Mouse (Mus musculus) CD4-positive helper T cell, adult 2 months (primary cell): Measurements from ENCODE around the gene Cgnl1.
A peak's percentile ranks its signal among the peaks of the same experiment; 100 is the strongest.
"Not testable (repeated sequence)": the region's sequence is repeated elsewhere in the genome, so short reads cannot be mapped to it uniquely, and the experiment has no call there.

ENCODE experiments used
- DNase-seq: peaks from one replicate; pipeline ENCODE4 v3.0.0-alpha.2; 2012; ENCODE audit warnings: low read depth, missing footprints, low spot score

The Cgnl1 gene

DNA sequence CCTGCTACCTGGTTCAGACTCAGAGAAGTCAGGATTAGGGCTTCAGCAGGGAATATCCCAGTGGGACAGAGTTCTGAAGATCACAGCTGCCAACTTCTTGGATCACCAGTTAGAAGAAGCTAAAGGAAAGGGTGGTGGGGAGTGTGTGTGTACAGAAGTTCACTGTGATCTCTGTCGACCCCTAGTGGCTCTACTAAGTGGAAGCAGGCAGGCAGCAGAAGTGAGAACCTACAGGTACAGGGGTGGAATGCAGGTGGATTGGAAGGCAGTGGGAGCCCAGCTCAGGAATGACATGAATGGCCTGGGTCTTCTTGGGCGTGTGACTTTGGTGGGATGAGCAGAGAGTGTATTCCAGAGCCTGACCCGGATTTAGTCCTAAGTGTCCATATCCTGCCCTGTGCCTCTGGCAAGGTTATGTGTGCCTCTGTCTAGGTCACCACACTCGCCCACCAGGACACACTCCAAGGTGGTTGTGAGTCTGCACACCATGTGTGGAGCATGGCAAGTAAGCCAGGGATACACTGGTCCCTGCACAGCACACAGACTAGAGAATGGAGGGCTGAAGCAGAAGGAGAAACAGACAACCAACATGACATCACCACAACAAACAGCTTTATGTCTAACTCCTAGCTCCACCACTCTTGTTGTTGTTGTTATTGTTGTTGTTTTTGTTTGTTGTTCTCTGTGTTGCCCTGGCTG lies 147.4 kb downstream of the Cgnl1 start:
- DNase-seq: peak; percentile 56

DNA sequence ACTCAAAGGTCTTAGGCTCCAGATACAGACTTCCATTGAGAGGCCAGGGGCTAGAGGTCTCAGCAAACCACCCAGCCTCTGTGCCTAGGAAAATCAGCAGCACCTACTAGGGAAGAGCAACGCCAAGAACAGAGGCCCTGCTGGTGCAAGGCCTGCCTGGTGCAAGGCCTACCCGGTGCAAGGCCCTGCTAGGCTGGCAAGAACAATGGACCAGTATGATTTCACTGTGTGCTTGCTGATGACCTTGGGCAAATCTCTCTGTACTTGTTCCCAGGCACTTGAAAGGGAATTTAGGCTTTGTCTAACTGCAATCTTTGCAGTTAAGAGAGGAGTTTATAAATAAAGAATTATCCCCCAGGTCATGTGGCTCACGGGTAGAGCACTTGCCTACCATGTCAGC lies 148.8 kb downstream of the Cgnl1 start:
- DNase-seq: no peak

DNA sequence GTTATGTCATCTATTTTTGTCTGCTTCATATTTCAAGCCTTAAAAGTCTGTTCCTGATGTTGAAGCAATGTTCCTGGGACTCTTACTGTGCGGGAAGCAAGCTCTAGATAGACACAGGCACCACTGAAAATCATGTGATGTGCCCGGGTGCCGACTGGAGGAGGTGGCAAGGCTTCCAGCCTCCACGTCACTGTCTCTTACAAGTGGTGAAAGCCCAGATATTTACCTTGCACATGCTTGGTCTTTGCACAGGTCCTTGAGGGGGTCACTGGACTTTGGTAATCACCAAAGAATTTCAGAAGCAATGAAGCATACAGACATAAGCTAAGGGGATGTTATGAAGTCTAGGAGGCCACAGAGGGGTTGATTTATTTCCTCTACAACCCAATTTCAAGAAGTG lies 149.4 kb downstream of the Cgnl1 start:
- no peak for DNase-seq

DNA sequence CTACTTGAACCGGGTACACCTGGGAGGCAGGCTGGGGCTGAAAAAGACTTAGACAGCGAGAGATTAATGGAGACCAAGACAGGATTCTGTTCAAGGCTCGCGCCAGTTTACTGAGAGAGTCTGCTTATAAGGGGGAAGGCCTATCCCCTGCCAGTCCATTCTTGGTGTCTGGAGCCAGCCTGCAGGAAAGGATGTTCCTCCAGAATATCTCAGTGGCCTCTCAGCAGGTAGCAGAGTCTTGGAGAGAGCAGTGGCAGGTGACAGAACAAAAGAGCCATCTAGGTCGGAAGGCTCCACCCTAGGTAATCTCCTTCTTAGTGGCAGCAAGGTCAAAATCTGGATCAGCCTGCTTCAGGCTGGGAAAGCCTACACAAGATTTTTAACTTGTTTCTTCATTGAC lies 151.3 kb downstream of the Cgnl1 start:
- DNase-seq: not testable (repeated sequence)

DNA sequence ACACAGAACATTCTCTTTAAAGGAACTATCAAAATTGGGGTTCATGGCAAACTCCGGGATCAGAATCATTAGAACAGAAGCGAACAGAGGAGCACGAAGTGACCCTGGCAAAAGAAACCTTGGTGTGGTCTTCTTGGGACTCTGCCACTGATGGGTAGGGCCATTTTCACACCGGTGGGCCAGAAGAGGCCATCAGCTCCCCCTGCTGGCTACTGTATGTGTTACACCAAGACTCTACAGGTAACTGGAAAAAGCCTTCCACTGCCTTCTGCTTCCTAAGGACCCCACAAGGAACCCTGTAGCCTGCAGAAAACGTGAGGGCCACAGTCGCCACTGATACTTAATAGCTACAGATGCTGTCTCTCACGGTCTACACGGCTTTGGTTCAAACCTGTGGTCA lies 154.0 kb downstream of the Cgnl1 start:
- peak; percentile 42 for DNase-seq

DNA sequence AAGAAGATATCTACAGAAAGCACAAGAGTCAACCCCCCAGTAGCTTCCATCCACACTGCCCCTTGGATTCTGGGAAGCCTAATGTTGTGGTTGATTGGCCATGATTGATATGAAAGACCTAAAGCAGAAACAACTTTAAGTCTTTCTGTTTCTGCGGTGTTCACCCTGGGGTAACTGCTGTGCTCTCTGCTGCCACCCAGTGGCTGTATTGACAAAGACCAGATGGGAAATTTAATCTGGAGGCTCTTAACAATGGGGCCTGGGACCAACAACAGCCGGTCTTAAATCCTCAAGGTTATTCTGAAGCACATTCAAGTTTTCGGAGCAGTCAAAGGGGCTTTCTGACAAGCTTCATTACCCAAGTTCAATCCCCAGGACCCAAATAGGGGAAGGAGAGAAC lies 155.2 kb downstream of the Cgnl1 start:
- peak; percentile 65 for DNase-seq

DNA sequence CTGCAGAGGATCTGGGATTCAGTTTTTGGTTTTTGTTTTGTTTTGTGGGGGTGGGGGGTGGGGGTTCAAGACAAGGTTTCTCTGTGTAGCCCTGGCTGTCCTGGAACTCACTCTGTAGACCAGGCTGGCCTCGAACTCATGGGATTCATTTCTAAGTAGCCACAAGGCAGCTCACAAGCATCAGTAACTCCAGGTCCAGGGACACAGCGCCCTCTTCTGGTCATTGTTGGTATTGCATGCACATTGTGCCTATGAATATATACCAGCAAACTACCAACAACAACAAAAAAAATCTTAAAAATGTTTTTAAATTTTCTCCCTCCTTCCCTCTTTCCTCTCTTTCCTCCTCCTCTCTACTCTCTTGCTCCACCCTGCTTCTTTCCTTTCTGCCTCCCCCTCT lies 156.8 kb downstream of the Cgnl1 start:
- DNase-seq: no peak

DNA sequence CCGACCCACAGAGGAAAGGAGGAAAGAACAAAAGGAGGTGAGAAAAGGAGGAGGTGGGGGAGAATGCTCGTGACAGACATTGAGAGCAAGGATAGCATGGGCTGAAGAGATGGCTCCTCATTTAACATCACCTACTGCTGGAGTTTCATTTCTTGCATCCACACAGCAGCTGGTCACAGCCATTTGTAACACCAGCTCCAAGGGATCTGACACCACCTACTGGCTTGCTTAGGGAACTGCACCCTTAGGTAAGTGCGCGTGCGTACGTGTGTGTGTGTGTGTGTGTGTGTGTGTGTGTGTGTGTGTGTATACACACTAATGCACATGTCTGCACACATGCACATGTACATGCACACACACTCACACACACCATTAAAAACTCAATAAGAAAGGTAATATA lies 158.4 kb downstream of the Cgnl1 start:
- DNase-seq: peak; percentile 17

DNA sequence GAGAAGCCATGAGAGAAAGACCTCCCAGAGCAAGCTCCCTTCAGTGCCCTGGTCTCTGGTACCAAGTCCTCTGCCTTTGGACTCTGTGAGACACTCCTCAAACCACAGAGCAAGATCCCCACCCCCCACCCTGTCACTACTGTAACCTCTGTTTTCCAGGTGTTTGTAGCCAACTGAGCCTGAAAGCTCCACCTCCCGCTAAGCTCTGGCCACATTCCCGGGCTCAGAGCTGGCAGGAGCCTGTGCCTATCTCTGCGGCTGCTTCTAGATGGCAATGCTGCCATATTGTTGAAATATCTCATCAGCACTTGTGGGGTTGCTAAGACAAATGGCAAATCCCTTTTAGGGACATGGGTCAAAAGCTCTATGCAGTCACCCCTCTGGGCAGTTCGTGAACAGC lies 159.5 kb downstream of the Cgnl1 start:
- DNase-seq: no peak

DNA sequence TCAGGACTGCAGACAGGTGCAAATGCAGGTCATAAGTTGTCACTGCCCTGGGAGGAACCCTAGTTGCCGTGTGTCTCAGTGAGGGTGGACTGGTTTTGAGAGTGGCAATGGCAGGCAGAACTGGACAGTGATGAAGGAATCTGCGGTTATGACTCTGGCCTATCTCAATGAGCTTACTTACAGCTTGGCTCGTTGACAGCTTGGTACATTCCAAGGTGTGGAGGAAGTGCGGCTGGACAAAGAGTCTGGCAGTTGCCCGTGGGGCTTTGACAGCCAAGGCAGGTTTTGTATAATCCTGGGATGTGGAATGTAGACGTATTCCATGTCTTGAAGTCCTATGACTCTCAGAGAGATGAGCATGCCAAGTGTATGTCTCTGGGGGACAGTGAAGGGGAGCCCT lies 162.4 kb downstream of the Cgnl1 start:
- no peak for DNase-seq

DNA sequence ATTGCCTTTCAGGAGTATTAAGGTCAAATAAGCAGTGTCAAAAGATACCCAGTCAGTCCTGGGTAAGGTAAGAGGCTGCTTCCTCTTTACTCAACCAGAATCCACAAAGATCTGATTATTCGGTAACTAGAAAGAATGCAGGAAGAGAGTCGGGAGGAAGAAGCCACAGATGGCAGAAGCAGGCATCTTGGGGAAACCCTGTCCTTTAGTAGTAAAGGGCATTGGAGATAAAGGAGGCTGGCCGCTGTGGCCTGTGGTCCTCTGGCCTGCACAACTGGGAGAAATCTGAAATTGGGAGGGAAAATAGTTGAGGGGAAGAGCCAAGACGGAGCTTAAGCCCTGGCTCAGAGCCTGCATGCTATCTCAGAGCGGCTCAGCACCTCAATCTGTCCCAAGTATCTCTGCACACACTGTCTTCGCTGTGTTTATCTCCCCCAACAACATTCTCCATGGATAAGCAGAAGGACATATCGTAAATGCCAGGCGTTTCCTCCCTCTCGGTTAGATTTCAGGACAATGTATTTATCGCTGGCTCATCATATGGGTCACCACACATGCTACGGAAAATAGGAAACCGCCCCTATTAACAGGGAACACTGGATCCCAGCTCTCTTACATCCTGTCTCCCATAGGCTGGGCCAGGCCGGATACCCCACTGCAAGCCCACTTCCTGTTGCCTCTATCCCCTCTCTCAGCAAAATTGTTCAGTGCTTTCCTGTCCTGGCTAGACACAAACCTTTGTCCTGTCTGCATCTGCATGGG lies 164.9 kb downstream of the Cgnl1 start:
- DNase-seq: no peak

DNA sequence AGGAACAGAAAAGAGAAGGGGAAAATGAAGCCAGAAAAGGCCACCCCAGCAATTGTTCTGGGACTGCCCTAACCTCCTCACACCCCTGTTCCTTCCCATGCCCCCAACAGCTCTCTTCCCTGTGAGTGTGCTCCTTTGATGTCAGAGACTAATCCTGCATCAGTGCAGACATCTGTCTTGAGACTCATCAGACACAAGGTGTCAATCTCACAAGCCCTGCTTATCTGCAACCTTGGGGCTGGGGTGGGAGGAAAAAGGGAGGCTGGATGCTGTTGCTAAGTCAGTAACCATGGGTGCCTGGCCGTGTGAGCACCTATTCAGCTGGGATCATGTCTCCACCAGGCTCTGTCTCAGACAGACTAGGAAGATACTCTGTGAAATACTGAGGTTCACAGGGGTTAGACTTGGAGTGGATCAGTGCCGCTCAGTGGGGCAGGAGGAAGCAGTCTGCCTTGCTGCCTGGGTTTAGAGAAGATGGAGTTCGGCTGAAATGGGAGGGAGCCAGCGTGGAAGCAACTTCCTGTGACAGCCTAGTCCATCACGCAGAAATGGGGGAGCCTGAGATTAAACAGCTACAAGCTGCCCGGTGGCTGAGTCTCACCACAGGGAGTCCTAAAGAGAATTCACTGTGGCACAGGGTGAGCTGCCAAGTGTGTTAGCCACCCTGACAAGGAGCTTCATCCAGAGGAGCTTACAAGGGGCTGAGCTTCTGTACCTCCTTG lies 166.3 kb downstream of the Cgnl1 start:
- DNase-seq: no peak

DNA sequence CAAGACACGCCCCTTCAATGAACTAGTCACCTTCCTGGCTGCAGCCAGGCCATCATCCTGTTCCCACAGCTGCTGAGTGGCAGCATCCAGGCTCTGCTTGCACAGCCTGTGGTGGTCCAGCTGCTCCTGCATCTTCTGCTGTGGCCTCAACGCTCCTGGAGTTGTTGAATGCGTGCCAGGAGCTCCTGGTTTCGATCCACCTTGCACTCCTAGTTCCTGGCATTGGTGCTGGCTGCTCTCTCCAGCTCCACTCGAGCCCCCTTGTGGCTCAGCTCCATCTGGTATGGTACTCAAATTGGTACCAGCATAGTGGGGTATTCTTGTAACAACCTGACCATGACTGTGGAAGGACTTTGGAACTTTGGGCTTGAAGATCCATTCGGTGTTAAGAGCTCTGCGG lies 171.5 kb downstream of the Cgnl1 start:
- no peak for DNase-seq

DNA sequence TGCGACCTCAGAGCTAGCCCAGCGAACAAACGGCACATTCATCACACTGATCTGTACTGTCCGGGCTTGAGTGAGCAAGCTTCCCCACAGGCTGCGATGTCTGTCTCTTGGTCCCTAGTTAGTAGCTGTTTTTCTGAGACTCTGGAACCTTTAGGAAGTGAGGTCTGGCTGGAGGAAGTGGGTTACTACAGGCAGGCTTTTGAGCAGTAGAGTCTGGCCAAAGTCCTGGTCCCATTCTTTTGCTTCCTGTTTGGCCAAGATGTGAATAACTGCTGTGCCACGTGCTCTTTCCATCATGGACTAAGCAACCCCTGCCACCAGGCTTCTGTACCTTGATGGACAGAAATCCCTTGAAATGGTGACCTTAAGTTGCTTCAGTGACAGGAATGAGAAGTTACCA lies 174.5 kb downstream of the Cgnl1 start:
- no peak for DNase-seq

DNA sequence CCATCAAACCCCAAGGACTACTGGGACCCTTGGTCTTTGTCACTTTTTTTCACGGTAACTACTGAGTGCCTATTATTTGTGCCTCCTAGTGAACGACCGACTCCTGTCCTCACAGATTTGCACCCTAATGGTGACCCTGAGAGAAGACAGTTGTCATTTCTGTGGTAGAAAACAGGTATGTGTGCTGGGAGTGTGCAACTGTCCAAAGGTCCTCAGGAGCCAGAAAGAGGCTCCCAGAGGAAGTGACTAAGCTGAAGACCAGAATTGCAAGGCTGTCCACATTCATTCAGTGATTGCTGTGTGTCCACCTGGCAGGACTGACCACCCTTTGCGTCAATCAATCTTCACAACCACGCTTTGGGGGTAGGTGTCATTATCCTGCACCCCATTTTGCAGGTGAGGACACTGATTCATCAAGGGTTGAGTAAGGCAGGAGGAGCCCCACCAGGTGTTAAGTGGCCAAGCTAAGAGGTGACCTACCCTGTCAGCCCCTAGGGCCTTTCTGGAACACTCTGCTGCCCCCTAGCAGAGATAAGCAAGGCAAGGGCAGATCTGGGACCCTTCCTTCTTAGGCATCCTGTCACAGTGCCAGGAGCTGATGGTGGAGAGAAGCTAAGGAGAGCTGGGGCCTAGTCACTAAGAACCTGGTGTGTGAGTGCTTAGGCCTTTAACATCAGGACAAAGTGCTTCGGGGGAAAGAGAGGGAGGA lies 178.7 kb downstream of the Cgnl1 start:
- DNase-seq: no peak

DNA sequence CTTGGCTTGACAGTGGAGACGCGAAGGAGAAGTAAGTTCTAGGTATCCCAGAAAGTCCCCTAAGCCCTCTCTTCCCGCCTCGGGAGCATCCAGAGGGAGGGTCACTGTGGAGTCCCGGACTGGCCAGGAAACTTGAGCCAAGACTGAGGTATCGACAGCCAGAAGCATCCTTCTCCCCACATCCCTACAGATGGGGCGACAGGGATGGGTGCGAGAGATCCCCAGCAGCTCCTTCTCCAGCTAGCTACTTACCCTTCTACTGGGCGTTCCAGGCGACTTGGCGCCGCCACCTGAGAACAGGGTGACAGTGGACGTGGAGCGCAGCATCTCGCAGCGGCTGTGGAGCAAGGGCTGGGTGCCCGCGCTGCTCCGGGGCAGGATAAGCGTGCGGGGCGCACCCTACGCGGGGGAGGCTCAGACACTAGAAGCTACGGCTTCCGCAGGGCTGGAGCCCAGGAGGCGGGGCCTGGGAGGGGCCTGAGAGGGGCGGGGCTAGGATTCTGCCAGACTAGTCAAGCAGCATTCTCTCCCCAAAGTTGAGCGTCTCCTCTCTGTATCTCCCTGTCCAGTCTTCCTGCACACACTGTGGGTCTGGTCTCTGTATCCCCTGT lies 179.4 kb downstream of the Cgnl1 start, which contains the start of gene Myzap:
Myzap (minus strand) TSS at position 423 of the 611 bp plus-strand sequence.
- DNase-seq: peak; percentile 86

DNA sequence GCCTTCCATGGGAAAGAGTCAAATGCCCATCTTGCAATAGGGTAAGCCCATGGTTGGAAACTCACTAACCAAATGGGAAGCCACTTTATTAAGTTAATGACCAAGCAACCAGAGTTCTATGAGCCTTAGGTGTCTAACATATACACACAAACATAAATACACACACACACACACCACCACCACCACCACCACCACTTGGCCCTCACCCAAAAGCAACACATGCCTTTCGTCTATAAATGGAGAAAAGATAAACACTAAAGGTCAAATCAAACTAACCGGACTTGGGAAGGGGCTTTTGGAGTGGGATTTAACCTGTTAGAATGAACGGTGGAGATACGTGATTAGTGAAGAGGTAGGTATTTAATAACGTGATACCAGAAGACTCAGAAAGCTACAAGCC lies 180.3 kb downstream of the Cgnl1 start:
- no peak for DNase-seq

DNA sequence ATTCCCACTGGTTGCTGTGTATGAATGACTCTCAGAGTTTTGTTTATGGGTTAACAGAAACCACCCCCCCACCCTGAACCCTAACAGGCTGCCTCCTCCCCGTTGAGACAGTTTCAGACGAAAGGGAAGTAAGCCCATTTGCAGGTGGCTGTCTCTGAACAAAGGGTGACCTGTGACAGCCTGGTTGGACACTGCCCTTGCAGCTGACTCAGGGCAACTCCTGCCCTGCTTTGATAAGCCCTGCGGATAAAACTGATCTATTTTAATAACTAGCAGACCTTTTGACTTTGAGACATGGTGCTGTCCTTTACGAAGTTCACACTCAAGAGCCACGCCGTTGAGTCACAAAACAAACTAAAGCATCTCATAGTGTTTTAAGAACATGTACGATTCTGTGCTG lies 181.6 kb downstream of the Cgnl1 start:
- DNase-seq: no peak

DNA sequence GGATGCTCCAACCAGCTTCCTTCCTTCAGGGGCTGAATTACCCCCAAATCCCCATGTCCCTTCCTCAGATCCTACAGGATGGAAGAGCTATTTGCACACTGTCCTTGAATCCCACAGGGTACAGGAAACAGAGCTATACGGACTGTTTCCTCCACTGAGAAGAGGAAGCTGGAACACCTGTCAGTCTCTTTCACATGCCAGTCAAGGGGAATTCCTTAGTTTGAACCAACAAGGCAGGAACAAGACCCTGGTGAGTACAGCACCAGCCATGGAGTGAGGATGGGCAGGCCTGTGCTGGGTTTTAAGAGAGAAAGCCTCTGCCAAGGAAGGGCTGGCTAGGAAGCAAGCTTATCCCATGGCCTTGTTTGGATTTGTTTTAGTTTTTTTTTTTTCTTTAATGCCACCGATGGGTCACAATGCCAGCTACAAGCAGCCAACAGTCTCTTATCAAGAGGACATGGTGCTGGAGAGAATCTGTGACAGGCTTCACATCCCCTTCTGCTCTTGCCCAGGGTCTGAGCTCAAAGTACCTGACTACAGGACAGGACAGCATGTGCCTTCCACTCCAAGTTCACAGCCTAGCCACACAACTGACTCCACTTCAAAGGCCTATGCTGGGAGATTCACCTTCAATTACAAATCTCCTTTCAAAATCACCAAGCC lies 182.3 kb downstream of the Cgnl1 start:
- DNase-seq: no peak

DNA sequence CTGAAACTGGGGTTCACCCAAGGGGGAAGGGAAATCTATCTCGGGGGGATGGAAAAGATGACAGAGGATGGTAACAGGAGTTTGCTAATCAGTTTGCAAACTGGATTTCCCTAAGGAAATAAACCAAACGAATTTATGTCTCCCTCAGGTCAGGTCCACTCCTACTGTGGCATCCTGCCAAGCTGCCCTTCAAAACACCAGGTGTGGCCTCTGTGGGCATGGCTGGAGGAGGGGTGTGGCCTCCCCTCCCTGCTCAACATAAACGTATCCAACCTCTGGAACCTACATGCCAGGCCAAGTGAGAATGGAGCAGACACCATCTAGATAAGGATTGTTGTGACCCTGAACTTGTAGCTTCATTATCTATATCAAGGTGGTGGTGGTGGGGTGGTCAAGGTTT lies 185.0 kb downstream of the Cgnl1 start:
- no peak for DNase-seq

DNA sequence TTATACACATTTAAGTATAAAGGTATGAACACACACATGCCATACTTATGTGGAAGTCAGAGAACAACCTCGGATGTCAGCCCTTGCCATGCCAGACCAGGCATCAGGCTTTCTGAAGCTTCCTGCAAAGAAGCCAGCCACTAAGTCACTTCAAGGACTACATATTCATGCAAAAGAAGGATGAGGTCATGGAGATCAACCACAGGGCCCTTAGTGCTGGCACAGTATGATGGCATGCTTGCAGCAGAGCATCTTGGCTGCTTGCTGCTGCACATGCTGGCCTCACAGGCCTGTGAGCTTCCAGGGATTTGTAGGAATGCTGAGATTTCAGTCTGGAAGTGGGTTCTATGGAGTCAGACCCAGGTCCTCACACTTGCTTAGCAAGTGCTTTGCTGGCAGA lies 188.6 kb downstream of the Cgnl1 start:
- no peak for DNase-seq
